Mouse (Mus musculus) lung, embryonic 16.5 days (tissue): Measurements from ENCODE around the gene Sco1. TPM values are rescaled to one million over a fixed set of nuclear protein-coding genes. Genes with fewer than 3 reads are reported as not detected.

ENCODE experiments used
- ATAC-seq: fragments of 200-750 bp; cut with Nextera tagmentation; 2 replicates; pipeline ENCODE4 v1.8.0; 2017; ENCODE audit warnings: low read depth, mild to moderate bottlenecking, moderate library complexity
- H3K27ac ChIP-seq: fragments of 300-500 bp; sonication (generic); 2 replicates; pipeline ENCODE4 v1.5.1; 2014; ENCODE audit warnings: mild to moderate bottlenecking, control low read depth, low read length
- H3K27me3 ChIP-seq: fragments of 300-500 bp; sonication (generic); 2 replicates; pipeline ENCODE4 v1.6.1; 2014; ENCODE audit warnings: low read depth, low read length, mixed read lengths; ENCODE audit not compliant: control insufficient read depth, insufficient read depth
- H3K36me3 ChIP-seq: fragments of 300-500 bp; sonication (generic); 2 replicates; pipeline ENCODE4 v1.6.1; 2014; ENCODE audit warnings: low read length; ENCODE audit not compliant: control insufficient read depth, insufficient read depth
- H3K4me1 ChIP-seq: fragments of 300-500 bp; sonication (generic); replicated peaks from 2 replicates; pipeline ENCODE4 v1.6.1; 2014; ENCODE audit warnings: low read length, mixed read lengths; ENCODE audit not compliant: control insufficient read depth, insufficient read depth
- H3K4me2 ChIP-seq: fragments of 300-500 bp; sonication (generic); 2 replicates; pipeline ENCODE4 v1.6.1; 2014; ENCODE audit warnings: low read depth, low read length, control low read depth
- H3K4me3 ChIP-seq: fragments of 300-500 bp; sonication (generic); 2 replicates; pipeline ENCODE4 v1.5.1; 2014; ENCODE audit warnings: mild to moderate bottlenecking, low read length, control low read depth
- H3K9ac ChIP-seq: fragments of 300-500 bp; sonication (generic); 2 replicates; pipeline ENCODE4 v1.6.1; 2014; ENCODE audit warnings: low read length, control low read depth
- H3K9me3 ChIP-seq: fragments of 300-500 bp; sonication (generic); 2 replicates; pipeline ENCODE4 v1.6.1; 2016; ENCODE audit warnings: low read length; ENCODE audit not compliant: control insufficient read depth
- WGBS: fragments of 180-500 bp; shearing (Covaris S2); extraction: QIAGEN DNeasy Blood & Tissue Kit; methylation state at CpG from one replicate; pipeline ENCODE4 v1.1.7; 2014; 5-methylcytosine and 5-hydroxymethylcytosine counted together
- polyA plus RNA-seq: library from polyadenylated mRNA; unstranded; fragments of >200 nt; fragmentation: Nextera tagmentation; extraction: Ambion mirVana; gene quantifications from 2 replicates; pipeline ENCODE4 v1.2.1, GENCODE M21; 2015

The Sco1 gene
- polyA plus RNA-seq, 1 experiment from 2014 or later: 15.8 TPM

- H3K36me3 ChIP-seq: peaks cover 12% of the 10 kb centered on the region
- peak overlapping the region; percentile 71 for H3K4me2 ChIP-seq
- H3K27me3 ChIP-seq: no peaks in the 10 kb centered on the region
- 7% methylated on average over 16 of the region's 16 CpGs for WGBS
- peaks cover 12% of the 10 kb centered on the region for H3K4me1 ChIP-seq
- ATAC-seq: peak; percentile 34; the same call in 1 of the 2 replicates
- peak overlapping the region; percentile 91 for H3K27ac ChIP-seq
- H3K4me3 ChIP-seq: peak overlapping the region; percentile 98
- H3K9ac ChIP-seq: peak overlapping the region; percentile 93
- no peaks in the 10 kb centered on the region for H3K9me3 ChIP-seq
Observed at GRCm38 (mm10) chr11:67051676-67052320, 672 bp upstream of the Sco1 start.

DNA sequence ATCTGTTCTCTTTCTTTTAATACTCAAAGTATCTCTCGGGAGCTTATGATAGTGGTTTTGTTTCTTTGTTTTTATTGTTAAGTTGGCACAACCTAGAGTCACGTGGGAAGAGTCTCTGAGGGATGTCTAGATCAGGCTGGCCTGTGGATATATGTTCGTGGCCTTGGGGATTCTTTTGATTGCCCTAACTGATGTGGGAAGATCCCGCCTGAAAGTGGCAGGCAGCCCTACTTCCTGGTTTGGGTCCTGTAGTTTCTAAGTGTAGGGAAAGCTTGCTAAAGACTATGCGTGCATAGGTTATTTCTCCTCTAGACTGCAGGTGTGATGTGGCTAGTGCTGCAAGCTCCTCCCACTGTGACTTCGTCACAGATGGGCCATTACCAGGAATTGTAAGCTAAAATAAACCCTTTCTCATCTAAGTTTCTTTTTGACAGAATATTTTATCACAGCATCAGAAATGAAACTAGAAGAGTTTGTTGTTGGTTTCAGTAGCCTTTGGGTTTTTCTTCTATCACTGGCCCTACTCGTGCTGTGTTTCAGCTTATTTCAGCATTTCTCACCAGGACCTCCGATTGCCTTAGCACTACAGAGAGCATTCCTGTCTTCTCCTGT, 2.4 kb downstream of the Sco1 start:
- Histone ChIP-seq H3K27ac (no peak overlapping the region), H3K9ac (no peak overlapping the region), H3K9me3 (no peaks in the 10 kb centered on the region), H3K4me2 (no peak overlapping the region), H3K36me3 (peaks cover 25% of the 10 kb centered on the region), H3K27me3 (no peaks in the 10 kb centered on the region), H3K4me1 (peaks cover 12% of the 10 kb centered on the region), H3K4me3 (no peak overlapping the region)
- no peak for ATAC-seq
- 85% methylated on average over 8 of the region's 8 CpGs for WGBS

DNA sequence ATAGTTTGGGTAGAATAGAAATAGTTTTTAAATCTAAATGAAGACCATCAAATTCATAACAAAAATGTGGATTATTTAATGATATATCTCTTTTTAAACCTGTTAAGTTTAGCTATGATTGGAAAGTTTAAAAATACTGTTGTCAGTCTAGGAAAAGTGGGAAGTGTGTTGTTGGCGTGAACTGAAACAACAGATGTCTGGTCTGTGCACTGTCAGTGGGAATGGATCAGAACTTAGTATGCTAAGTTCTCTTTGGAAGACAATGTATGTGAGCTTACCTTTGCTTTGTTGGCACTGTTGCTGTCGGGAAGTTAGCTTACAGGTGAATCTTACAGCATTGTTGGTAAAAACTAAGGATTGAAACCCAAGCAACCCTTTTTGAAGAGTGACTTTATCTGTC, 8.8 kb downstream of the Sco1 start:
- 93% methylated on average over 2 of the region's 2 CpGs for WGBS
- Histone ChIP-seq H3K9ac (no peak overlapping the region), H3K4me3 (no peak overlapping the region), H3K27me3 (no peaks in the 10 kb centered on the region), H3K4me1 (no peaks in the 10 kb centered on the region), H3K9me3 (no peaks in the 10 kb centered on the region), H3K27ac (no peak overlapping the region), H3K36me3 (peaks cover 34% of the 10 kb centered on the region), H3K4me2 (no peak overlapping the region)
- ATAC-seq: no peak

- Histone ChIP-seq H3K9ac (no peak overlapping the region), H3K9me3 (no peaks in the 10 kb centered on the region), H3K27ac (no peak overlapping the region), H3K4me3 (no peak overlapping the region), H3K27me3 (no peaks in the 10 kb centered on the region), H3K4me1 (no peaks in the 10 kb centered on the region), H3K4me2 (no peak overlapping the region), H3K36me3 (peaks cover 26% of the 10 kb centered on the region)
- WGBS: 87% methylated on average over 3 of the region's 3 CpGs
- no peak for ATAC-seq
Observed at GRCm38 (mm10) chr11:67062726-67063125, 10.3 kb downstream of the Sco1 start.

DNA sequence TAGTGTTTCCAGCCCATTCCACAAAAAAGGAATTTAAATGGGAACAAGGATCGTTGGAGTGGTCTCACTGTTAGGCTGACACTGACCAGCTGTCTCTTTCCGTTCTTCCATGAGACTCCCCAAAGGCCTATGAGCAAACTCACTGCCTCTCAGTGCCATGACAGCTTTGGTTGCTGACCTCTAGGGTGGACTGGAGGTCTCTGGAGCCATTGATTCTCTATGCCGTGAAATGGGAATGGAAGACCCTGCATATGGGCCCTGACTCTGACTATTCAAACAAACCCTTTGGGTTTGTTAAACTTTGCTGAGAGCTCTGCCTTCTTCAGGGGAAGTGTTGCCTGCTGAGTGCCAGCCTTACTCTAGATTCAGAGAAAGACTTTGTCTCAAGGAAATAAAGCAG, 15.3 kb downstream of the Sco1 start:
- Histone ChIP-seq H3K27me3 (no peaks in the 10 kb centered on the region), H3K9me3 (no peaks in the 10 kb centered on the region), H3K4me3 (no peak overlapping the region), H3K36me3 (peaks cover 10% of the 10 kb centered on the region; the same call in 1 of the 2 replicates), H3K27ac (peak overlapping the region; percentile 44), H3K4me1 (no peaks in the 10 kb centered on the region), H3K4me2 (no peak overlapping the region), H3K9ac (no peak overlapping the region)
- peak; percentile 67 for ATAC-seq
- 63% methylated on average over 3 of the region's 3 CpGs for WGBS

- WGBS: 73% methylated on average over 15 of the region's 15 CpGs
- no peak overlapping the region for H3K9ac ChIP-seq
- H3K9me3 ChIP-seq: no peaks in the 10 kb centered on the region
- no peak overlapping the region for H3K27ac ChIP-seq
- H3K4me1 ChIP-seq: no peaks in the 10 kb centered on the region
- no peak for ATAC-seq
- no peak overlapping the region for H3K4me3 ChIP-seq
- no peaks in the 10 kb centered on the region for H3K36me3 ChIP-seq
- no peak overlapping the region for H3K4me2 ChIP-seq
- no peaks in the 10 kb centered on the region for H3K27me3 ChIP-seq
Observed at GRCm38 (mm10) chr11:67072615-67073130, 20.2 kb downstream of the Sco1 start.

GRCm38 (mm10) chr11:67075036-67075435, 22.6 kb downstream of the Sco1 start:
- Histone ChIP-seq H3K4me2 (no peak overlapping the region), H3K27ac (no peak overlapping the region), H3K27me3 (no peaks in the 10 kb centered on the region), H3K36me3 (no peaks in the 10 kb centered on the region), H3K9ac (no peak overlapping the region), H3K4me1 (no peaks in the 10 kb centered on the region), H3K4me3 (no peak overlapping the region), H3K9me3 (no peaks in the 10 kb centered on the region)
- 40% methylated on average over 3 of the region's 3 CpGs for WGBS
- no peak for ATAC-seq

DNA sequence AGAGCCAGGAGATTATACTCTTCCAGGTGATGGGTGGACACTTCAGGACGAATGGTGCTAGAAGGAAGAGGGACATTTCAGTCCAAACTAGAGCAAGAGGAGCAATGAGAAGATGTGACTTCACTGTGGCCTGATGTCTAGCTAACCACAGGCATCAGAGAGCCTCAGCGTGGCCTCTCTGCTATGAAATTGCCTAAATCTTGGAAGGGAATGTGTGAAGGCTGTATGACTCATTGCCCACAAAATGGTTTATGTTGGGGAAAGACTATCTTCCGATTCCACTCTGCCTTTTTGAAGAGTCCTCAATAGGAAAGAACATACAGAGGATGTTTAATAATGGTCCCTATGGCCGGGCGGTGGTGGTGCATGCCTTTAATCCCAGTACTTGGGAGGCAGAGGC, 24.3 kb downstream of the Sco1 start:
- Histone ChIP-seq H3K27ac (no peak overlapping the region), H3K9me3 (no peaks in the 10 kb centered on the region), H3K9ac (no peak overlapping the region), H3K27me3 (no peaks in the 10 kb centered on the region), H3K4me2 (no peak overlapping the region), H3K4me3 (no peak overlapping the region), H3K36me3 (no peaks in the 10 kb centered on the region), H3K4me1 (no peaks in the 10 kb centered on the region)
- no peak for ATAC-seq
- 79% methylated on average over 5 of the region's 5 CpGs for WGBS

GRCm38 (mm10) chr11:67077435-67077834, 25.0 kb downstream of the Sco1 start:
- H3K4me3 ChIP-seq: no peak overlapping the region
- H3K9ac ChIP-seq: no peak overlapping the region
- H3K9me3 ChIP-seq: no peaks in the 10 kb centered on the region
- H3K36me3 ChIP-seq: no peaks in the 10 kb centered on the region
- H3K27ac ChIP-seq: no peak overlapping the region
- no peak overlapping the region for H3K4me2 ChIP-seq
- no peaks in the 10 kb centered on the region for H3K27me3 ChIP-seq
- ATAC-seq: no peak
- WGBS: 57% methylated on average over 3 of the region's 3 CpGs
- H3K4me1 ChIP-seq: no peaks in the 10 kb centered on the region
